Mouse (Mus musculus): ENCODE results near the gene Asb10. TPM values are rescaled to one million over a fixed set of nuclear protein-coding genes. Genes with fewer than 3 reads are reported as not detected.

The Asb10 gene
- polyA plus RNA-seq (2016; fragmentation: Nextera tagmentation; extraction: Ambion mirVana): 0.10 TPM in 1 of 2 replicates, not detected in the other

DNA sequence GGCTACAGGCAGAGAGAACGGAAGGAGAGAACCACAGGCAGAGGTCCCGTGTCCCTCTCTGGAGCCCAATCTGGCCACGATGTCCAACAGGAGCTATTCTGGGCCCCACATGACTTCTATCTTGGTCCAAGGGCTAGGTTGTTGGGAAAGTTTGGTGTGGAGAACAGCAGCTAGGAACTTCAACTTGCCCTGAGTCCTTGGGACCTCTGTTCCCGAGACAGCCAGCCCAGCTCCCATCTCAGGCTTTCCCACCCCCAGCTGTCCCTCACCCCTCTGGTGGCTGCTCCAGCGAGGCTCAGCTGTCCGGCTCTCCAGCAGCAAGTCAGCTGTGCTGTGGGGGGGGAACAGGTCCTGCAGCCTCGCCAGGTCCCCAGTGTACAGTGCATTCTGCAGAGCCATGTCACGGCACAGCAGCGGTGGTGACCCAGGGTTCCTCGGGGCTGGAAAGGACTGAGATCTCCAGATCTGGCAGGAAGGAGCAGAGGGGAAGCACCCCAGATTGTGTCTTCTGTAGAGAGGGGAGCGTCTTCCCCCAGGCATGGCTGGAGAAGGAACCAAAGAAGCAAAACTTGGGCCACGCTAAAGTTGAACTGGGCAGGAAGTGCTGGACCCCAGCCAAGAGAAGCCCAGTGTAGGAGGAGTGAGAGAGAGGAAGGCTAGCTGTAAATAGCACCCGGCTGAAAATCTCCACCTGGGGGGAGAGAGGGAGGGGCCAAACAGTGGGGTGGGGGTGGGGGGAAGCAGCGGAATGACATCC lies at the start of gene Asb10:
Gene Asb10, minus strand, starts transcription at position 592 of the 757 bp plus-strand sequence.
- H3K4me1 ChIP-seq: peaks cover 10% of the 10 kb centered on the region; the same call in 1 of the 2 replicates
- no peak for ATAC-seq (ENCODE audit: low FRiP score)
- H3K4me3 ChIP-seq (replicated peaks): no peak within 1 kb of the TSS
- H3K9ac ChIP-seq: no peak within 1 kb of the TSS
- H3K36me3 ChIP-seq (replicated peaks): no peaks in the 10 kb centered on the region
- 55% methylated on average over 14 of the region's 14 CpGs for WGBS
- no peak within 1 kb of the TSS for H3K4me2 ChIP-seq
- no peak within 1 kb of the TSS for H3K27ac ChIP-seq
- H3K9me3 ChIP-seq: no peaks in the 10 kb centered on the region
- 0 out of 2 replicates have a peak, but pooled peaks cover 4% of the 10 kb centered on the region for H3K27me3 ChIP-seq

DNA sequence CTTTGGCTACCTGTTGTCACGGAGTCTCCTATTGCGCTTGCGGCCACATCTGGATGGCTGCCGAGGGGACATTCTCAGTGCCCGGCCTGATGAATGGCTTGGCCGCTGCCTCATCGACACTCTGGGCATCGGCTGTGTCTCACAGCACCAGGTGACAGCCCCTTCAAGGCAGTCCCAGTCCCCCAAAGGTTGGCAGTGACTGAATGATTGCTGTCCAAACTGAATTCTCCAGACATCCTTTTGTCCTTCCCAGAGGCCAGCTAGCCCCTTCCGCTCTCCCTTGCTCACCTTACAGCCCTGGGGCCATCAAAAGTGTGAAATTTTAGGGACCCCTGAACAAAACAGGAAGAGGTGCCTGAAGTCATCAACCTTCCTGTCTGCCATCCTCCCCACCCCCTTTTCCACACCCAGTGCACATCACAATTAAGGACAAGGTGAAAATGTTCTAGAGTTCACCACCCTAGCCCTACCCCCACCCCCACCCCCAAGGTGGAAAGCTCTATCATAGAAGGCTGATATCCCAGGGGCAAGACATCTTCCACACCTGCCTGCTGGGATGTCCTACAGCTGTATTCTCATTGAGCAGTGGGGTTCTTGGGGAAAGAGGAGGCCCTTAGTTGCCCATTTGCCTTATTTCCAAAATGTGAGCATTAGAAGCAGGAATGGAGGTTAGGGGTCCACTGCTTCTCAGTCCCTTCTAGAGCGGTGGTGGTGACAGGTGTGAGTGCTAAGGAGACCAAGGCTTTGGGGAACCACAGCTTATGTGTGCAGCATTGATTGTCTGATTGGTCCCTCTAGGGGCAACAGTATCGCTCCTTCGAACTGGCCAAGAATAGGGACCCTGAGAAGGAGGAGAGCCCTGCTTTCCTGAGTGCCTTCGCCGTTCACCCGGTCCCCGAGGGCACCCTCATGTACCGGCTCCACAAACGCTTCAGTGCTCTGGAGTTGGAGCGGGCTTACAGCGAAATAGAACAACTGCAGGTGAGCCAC lies 49.0 kb upstream of the Asb10 start:
- Histone ChIP-seq H3K36me3 (replicated peaks) (peaks cover 68% of the 10 kb centered on the region), H3K27ac (no peak overlapping the region), H3K4me2 (no peak overlapping the region), H3K4me1 (peaks cover 44% of the 10 kb centered on the region), H3K9me3 (no peaks in the 10 kb centered on the region), H3K4me3 (replicated peaks) (no peak overlapping the region), H3K27me3 (peaks cover 14% of the 10 kb centered on the region; the same call in 1 of the 2 replicates), H3K9ac (no peak overlapping the region)
- 91% methylated on average over 20 of the region's 20 CpGs for WGBS
- no peak for ATAC-seq (ENCODE audit: low FRiP score)

DNA sequence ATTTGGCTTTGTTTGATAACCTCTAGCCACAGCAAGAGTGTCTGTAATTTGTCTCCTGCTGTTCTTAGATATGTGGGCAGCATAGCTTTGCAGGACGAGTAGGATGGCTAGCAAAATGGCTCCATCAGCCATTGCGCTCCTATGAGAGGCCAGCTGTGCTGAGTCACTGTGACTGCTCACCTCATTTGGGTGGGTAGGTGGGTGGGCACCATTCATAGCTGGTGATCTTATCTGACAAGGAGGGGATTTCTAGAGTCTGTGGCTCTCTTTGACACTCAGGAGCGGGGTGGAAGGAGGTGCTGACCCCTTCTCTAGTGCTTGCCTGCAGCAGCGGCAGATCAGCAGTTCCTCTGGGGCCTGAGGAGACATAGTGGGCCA lies 46.4 kb upstream of the Asb10 start:
- peaks cover 43% of the 10 kb centered on the region for H3K36me3 ChIP-seq (replicated peaks)
- peak overlapping the region; percentile 81 for H3K27ac ChIP-seq
- H3K4me3 ChIP-seq (replicated peaks): peak overlapping the region; percentile 85
- peak overlapping the region; percentile 86 for H3K9ac ChIP-seq
- 33% methylated on average over 4 of the region's 4 CpGs for WGBS
- no peaks in the 10 kb centered on the region for H3K9me3 ChIP-seq
- peaks cover 9% of the 10 kb centered on the region; the same call in 1 of the 2 replicates for H3K27me3 ChIP-seq
- H3K4me1 ChIP-seq: peaks cover 39% of the 10 kb centered on the region
- H3K4me2 ChIP-seq: peak overlapping the region; percentile 82
- peak; percentile 4; the same call in 1 of the 2 replicates for ATAC-seq (ENCODE audit: low FRiP score)

- Histone ChIP-seq H3K36me3 (replicated peaks) (peaks cover 38% of the 10 kb centered on the region), H3K4me2 (peak within 1 kb of the TSS; percentile 82), H3K9me3 (no peaks in the 10 kb centered on the region), H3K4me3 (replicated peaks) (peak within 1 kb of the TSS; percentile 85), H3K27ac (peak within 1 kb of the TSS; percentile 81), H3K9ac (peak within 1 kb of the TSS; percentile 86), H3K4me1 (peaks cover 35% of the 10 kb centered on the region), H3K27me3 (peaks cover 4% of the 10 kb centered on the region; the same call in 1 of the 2 replicates)
- peak; percentile 92 for ATAC-seq (ENCODE audit: low FRiP score)
- 1% methylated on average over 43 of the region's 43 CpGs for WGBS
Measured at GRCm38 (mm10) chr5:24586547-24587199, 45.9 kb upstream of the Asb10 start, which contains the start of gene Chpf2. TSS of gene Chpf2 (plus strand) at chr5:24586741.

- Histone ChIP-seq H3K9ac (peak overlapping the region; percentile 86), H3K27ac (peak overlapping the region; percentile 81; the same call in 1 of the 2 replicates), H3K36me3 (replicated peaks) (peaks cover 32% of the 10 kb centered on the region), H3K4me2 (peak overlapping the region; percentile 82), H3K4me3 (replicated peaks) (peak overlapping the region; percentile 85), H3K4me1 (peaks cover 31% of the 10 kb centered on the region), H3K9me3 (no peaks in the 10 kb centered on the region), H3K27me3 (peaks cover 4% of the 10 kb centered on the region; the same call in 1 of the 2 replicates)
- ATAC-seq (ENCODE audit: low FRiP score): peak; percentile 15; the same call in 1 of the 2 replicates
- 7% methylated on average over 8 of the region's 8 CpGs for WGBS
Measured at GRCm38 (mm10) chr5:24586106-24586505, 45.3 kb upstream of the Asb10 start.

DNA sequence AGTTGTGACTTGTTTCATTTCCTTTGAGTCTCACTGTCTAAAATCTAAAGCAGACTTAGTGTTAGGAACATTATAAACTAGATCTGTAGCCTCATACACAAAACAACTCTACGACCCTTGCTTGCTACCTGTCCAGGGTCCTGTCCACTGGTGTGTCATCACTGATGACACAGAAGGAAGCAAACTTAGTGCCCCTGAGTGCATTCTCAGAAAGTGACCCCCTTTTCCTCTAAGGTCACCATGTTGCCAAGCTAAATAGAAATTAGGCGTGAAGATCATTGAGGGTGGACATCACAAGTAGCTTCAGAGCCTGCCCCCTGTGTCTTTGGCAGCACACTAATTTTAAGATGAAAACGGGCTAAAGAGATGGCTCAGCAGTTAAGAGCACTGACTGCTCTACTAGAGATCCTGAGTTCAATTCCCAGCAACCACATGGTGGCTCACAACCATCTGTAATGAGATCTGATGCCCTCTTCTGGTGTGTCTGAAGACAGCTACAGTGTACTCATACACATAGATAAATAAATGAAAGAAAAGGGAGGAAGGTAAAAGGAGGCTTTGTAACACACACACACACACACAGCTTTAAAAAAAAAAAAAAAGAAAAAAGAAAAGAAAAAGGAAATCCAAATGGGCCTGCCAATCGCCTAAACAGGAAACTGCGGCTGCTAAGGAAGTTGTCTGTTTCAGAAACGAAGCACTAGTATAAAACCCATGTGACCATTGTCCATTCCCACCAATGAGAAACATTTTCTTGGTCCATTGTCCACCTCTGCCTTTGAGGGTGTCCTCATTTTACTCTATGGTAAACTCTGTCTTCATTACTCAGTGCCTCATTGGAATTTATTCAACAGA lies 37.6 kb upstream of the Asb10 start:
- WGBS: 74% methylated on average over 6 of the region's 6 CpGs

DNA sequence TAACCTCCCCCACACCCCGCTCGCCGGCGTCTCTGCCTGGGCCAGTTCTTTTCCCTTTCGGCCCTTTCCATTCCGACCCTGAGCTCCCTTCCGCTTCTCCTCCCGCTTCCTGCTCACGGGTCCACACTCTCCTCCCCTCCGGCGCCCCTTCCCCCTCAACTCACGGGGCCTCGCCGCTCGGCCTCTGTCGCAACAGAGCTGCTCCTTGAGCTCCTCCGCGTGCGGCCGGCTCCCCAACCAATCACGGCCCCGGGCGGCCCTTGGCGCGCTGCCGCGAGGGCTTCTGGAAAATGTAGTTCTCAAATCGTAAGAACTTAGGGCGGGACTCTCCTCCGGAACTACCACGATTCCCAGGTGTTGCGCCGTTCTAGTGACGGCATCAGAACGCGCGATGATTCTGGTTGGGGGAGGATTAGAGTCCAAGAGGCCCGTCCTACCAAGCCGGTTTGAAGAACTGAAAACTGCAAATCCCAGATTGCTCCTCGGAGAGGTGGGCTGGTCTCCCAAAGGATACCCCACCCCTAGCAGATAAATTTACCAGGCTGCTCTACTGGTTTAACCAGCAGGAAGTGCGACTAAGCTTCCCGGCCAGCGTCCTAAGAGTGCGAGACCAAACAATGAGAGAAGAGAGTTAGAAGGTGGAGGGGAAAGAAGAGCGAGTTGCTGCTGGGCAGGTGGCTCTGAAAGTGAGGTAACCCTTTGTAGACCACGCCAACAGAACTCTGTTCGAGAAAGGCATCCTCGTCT lies 36.6 kb upstream of the Asb10 start, which contains the start of gene Abcf2:
Gene Abcf2, minus strand, starts transcription at position 285 of the 747 bp plus-strand sequence.
- Histone ChIP-seq H3K4me1 (peaks cover 17% of the 10 kb centered on the region), H3K9me3 (no peaks in the 10 kb centered on the region), H3K4me3 (replicated peaks) (peak within 1 kb of the TSS; percentile 79), H3K4me2 (peak within 1 kb of the TSS; percentile 67), H3K27me3 (no peaks in the 10 kb centered on the region), H3K36me3 (replicated peaks) (peaks cover 31% of the 10 kb centered on the region), H3K9ac (peak within 1 kb of the TSS; percentile 74), H3K27ac (peak within 1 kb of the TSS; percentile 82)
- whole genome bisulfite sequencing: under 1% methylated on average over 48 of the region's 48 CpGs
- ATAC-seq (ENCODE audit: low FRiP score): peak; percentile 97

More for the DNA sequence above, 37.6 kb upstream of the Asb10 start:
- Histone ChIP-seq H3K9ac (peak overlapping the region; percentile 56), H3K4me1 (peaks cover 17% of the 10 kb centered on the region), H3K27ac (peak overlapping the region; percentile 75), H3K9me3 (no peaks in the 10 kb centered on the region), H3K27me3 (no peaks in the 10 kb centered on the region), H3K36me3 (replicated peaks) (peaks cover 21% of the 10 kb centered on the region), H3K4me3 (replicated peaks) (peak overlapping the region; percentile 79), H3K4me2 (peak overlapping the region; percentile 67)
- ATAC-seq (ENCODE audit: low FRiP score): no peak

GRCm38 (mm10) chr5:24576801-24577182 lies 36.0 kb upstream of the Asb10 start:
- Histone ChIP-seq H3K9ac (peak overlapping the region; percentile 74), H3K36me3 (replicated peaks) (peaks cover 36% of the 10 kb centered on the region), H3K4me2 (peak overlapping the region; percentile 65), H3K4me1 (peaks cover 17% of the 10 kb centered on the region), H3K27me3 (no peaks in the 10 kb centered on the region), H3K4me3 (replicated peaks) (peak overlapping the region; percentile 79), H3K9me3 (no peaks in the 10 kb centered on the region), H3K27ac (peak overlapping the region; percentile 82)
- WGBS: 0% methylated on average over 32 of the region's 32 CpGs
- peak; percentile 42 for ATAC-seq (ENCODE audit: low FRiP score)

- Histone ChIP-seq H3K4me3 (replicated peaks) (peak overlapping the region; percentile 79), H3K4me1 (peaks cover 17% of the 10 kb centered on the region), H3K9ac (peak overlapping the region; percentile 12; the same call in 1 of the 2 replicates), H3K27me3 (no peaks in the 10 kb centered on the region), H3K4me2 (peak overlapping the region; percentile 65), H3K27ac (no peak overlapping the region), H3K9me3 (no peaks in the 10 kb centered on the region), H3K36me3 (replicated peaks) (peaks cover 45% of the 10 kb centered on the region)
- ATAC-seq (ENCODE audit: low FRiP score): no peak
- WGBS: 85% methylated on average over 1 of the region's 1 CpGs
Measured at GRCm38 (mm10) chr5:24575948-24576347, 35.2 kb upstream of the Asb10 start.

DNA sequence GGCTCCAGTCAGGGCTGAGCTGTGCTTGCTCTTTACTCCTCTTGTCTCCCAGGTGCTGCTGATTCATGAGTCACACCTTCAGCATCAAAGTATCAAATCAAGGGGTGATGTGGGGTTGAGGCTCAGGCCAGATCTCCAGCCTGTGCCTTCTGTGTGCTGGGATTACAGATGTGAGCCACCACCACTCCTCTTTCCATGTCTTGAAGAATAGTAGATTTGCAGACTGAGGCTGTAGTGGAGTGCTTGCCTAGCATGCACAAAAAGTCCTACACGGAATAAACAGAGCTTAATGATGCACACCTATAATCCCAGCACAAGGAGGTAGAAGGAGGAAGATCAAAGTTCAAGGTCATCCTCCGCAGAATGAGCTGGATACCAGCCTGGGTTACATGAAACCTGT lies 15.9 kb upstream of the Asb10 start, which contains the start of gene 4931409K22Rik:
Gene 4931409K22Rik, minus strand, starts transcription at position 101 of the 400 bp plus-strand sequence.
- no peaks in the 10 kb centered on the region for H3K27me3 ChIP-seq
- H3K36me3 ChIP-seq (replicated peaks): no peaks in the 10 kb centered on the region
- H3K27ac ChIP-seq: no peak within 1 kb of the TSS
- H3K4me1 ChIP-seq: peaks cover 2% of the 10 kb centered on the region; the same call in 1 of the 2 replicates
- H3K4me2 ChIP-seq: no peak within 1 kb of the TSS
- no peak within 1 kb of the TSS for H3K9ac ChIP-seq
- ATAC-seq (ENCODE audit: low FRiP score): no peak
- no peaks in the 10 kb centered on the region for H3K9me3 ChIP-seq
- WGBS: 76% methylated on average over 2 of the region's 2 CpGs
- H3K4me3 ChIP-seq (replicated peaks): no peak within 1 kb of the TSS
